Mouse (Mus musculus) stomach, embryonic 16.5 days (tissue): ENCODE measurements at regions not wholly inside any gene's neighbourhood (a gene's known extent, or its start where the extent isn't known, plus 50 kb on each side); places are given as distances from the start of the nearest gene placed in this dataset.
A peak's percentile ranks its signal among the peaks of the same experiment; 100 is the strongest.

Source experiments
- ATAC-seq: fragments of 200-750 bp; cut with Nextera tagmentation; 2 replicates; pipeline ENCODE4 v1.8.0; 2017; ENCODE audit warnings: moderate number of reproducible peaks, moderate TSS enrichment; ENCODE audit not compliant: insufficient read depth, low FRiP score
- H3K27ac ChIP-seq: fragments of 300-500 bp; sonication (generic); 2 replicates; pipeline ENCODE4 v1.5.1; 2014; ENCODE audit warnings: low read length
- H3K27me3 ChIP-seq: fragments of 300-500 bp; sonication (generic); 2 replicates; pipeline ENCODE4 v1.6.1; 2014; ENCODE audit warnings: low read length, control low read depth, mixed read lengths; ENCODE audit not compliant: control insufficient read depth, insufficient read depth
- H3K36me3 ChIP-seq: fragments of 300-500 bp; sonication (generic); 2 replicates; pipeline ENCODE4 v1.6.1; 2014; ENCODE audit warnings: low read length; ENCODE audit not compliant: control insufficient read depth, insufficient read depth
- H3K4me1 ChIP-seq: fragments of 300-500 bp; sonication (generic); 2 replicates; pipeline ENCODE4 v1.6.1; 2014; ENCODE audit warnings: low read length, control low read depth, mixed read lengths; ENCODE audit not compliant: control insufficient read depth, insufficient read depth
- H3K4me2 ChIP-seq: fragments of 300-500 bp; sonication (generic); 2 replicates; pipeline ENCODE4 v1.6.1; 2014; ENCODE audit warnings: low read depth, low read length, mixed read lengths
- H3K4me3 ChIP-seq: fragments of 300-500 bp; sonication (generic); replicated peaks from 2 replicates; pipeline ENCODE4 v1.5.1; 2014; ENCODE audit warnings: mild to moderate bottlenecking, low read length
- H3K9ac ChIP-seq: fragments of 300-500 bp; sonication (generic); 2 replicates; pipeline ENCODE4 v1.6.1; 2014; ENCODE audit warnings: low read length
- H3K9me3 ChIP-seq: fragments of 300-500 bp; sonication (generic); replicated peaks from 2 replicates; pipeline ENCODE4 v1.6.1; 2016; ENCODE audit warnings: low read length, control low read depth; ENCODE audit not compliant: control insufficient read depth
- WGBS: fragments of 180-500 bp; shearing (Covaris S2); extraction: QIAGEN DNeasy Blood & Tissue Kit; methylation state at CpG from one replicate; pipeline ENCODE4 v1.1.7; 2014; 5-methylcytosine and 5-hydroxymethylcytosine counted together

- H3K27ac ChIP-seq = no peak overlapping the region
- no peaks in the 10 kb centered on the region for H3K36me3 ChIP-seq
- H3K4me3 ChIP-seq = no peak overlapping the region
- WGBS = 78% methylated on average over 6 of the region's 6 CpGs
- H3K4me1 ChIP-seq = no peaks in the 10 kb centered on the region
- H3K9ac ChIP-seq = no peak overlapping the region
- no peak for ATAC-seq
- no peak overlapping the region for H3K4me2 ChIP-seq
- no peaks in the 10 kb centered on the region for H3K9me3 ChIP-seq
- H3K27me3 ChIP-seq = no peaks in the 10 kb centered on the region
Measured at GRCm38 (mm10) chr8:10827560-10827959, 180.7 kb downstream of the Irs2 start.

- Histone ChIP-seq H3K4me3 (no peak overlapping the region), H3K4me1 (no peaks in the 10 kb centered on the region), H3K27me3 (no peaks in the 10 kb centered on the region), H3K27ac (no peak overlapping the region), H3K9me3 (no peaks in the 10 kb centered on the region), H3K9ac (no peak overlapping the region), H3K4me2 (no peak overlapping the region), H3K36me3 (no peaks in the 10 kb centered on the region)
- 55% methylated on average over 4 of the region's 4 CpGs for WGBS
- ATAC-seq = no peak
Measured at GRCm38 (mm10) chr8:10825981-10826380, 182.3 kb downstream of the Irs2 start.

GRCm38 (mm10) chr8:10825192-10825926 lies 182.9 kb downstream of the Irs2 start:
- 64% methylated on average over 10 of the region's 10 CpGs for WGBS
- Histone ChIP-seq H3K27ac (no peak overlapping the region), H3K36me3 (no peaks in the 10 kb centered on the region), H3K9ac (no peak overlapping the region), H3K4me1 (no peaks in the 10 kb centered on the region), H3K4me3 (no peak overlapping the region), H3K4me2 (no peak overlapping the region), H3K9me3 (no peaks in the 10 kb centered on the region), H3K27me3 (no peaks in the 10 kb centered on the region)
- ATAC-seq = no peak

GRCm38 (mm10) chr8:10821901-10822300 lies 186.4 kb downstream of the Irs2 start:
- Histone ChIP-seq H3K27ac (no peak overlapping the region), H3K9me3 (no peaks in the 10 kb centered on the region), H3K4me1 (no peaks in the 10 kb centered on the region), H3K27me3 (no peaks in the 10 kb centered on the region), H3K36me3 (no peaks in the 10 kb centered on the region), H3K9ac (no peak overlapping the region), H3K4me3 (no peak overlapping the region), H3K4me2 (no peak overlapping the region)
- no peak for ATAC-seq
- WGBS = 75% methylated on average over 2 of the region's 2 CpGs

- Histone ChIP-seq H3K4me1 (no peaks in the 10 kb centered on the region), H3K9me3 (no peaks in the 10 kb centered on the region), H3K27ac (no peak overlapping the region), H3K4me3 (no peak overlapping the region), H3K9ac (no peak overlapping the region), H3K36me3 (no peaks in the 10 kb centered on the region), H3K4me2 (no peak overlapping the region), H3K27me3 (no peaks in the 10 kb centered on the region)
- WGBS = 84% methylated on average over 7 of the region's 7 CpGs
- no peak for ATAC-seq
Measured at GRCm38 (mm10) chr8:10814499-10814898, 193.8 kb downstream of the Irs2 start.

GRCm38 (mm10) chr8:10812060-10812670 lies 196.1 kb downstream of the Irs2 start:
- no peak overlapping the region for H3K27ac ChIP-seq
- H3K9ac ChIP-seq = no peak overlapping the region
- no peaks in the 10 kb centered on the region for H3K27me3 ChIP-seq
- no peak; the same call in 1 of the 2 replicates for ATAC-seq
- H3K36me3 ChIP-seq = no peaks in the 10 kb centered on the region
- H3K9me3 ChIP-seq = no peaks in the 10 kb centered on the region
- WGBS = 68% methylated on average over 10 of the region's 10 CpGs
- H3K4me2 ChIP-seq = no peak overlapping the region
- no peaks in the 10 kb centered on the region for H3K4me1 ChIP-seq
- H3K4me3 ChIP-seq = no peak overlapping the region

GRCm38 (mm10) chr8:10807040-10807439 lies 201.2 kb downstream of the Irs2 start:
- ATAC-seq = no peak
- H3K27me3 ChIP-seq = no peaks in the 10 kb centered on the region

GRCm38 (mm10) chr8:10805405-10806151 lies 202.7 kb downstream of the Irs2 start:
- ATAC-seq = no peak
- no peaks in the 10 kb centered on the region for H3K4me1 ChIP-seq
- no peak overlapping the region for H3K4me3 ChIP-seq
- H3K27ac ChIP-seq = no peak overlapping the region
- no peaks in the 10 kb centered on the region for H3K9me3 ChIP-seq
- H3K36me3 ChIP-seq = no peaks in the 10 kb centered on the region
- H3K9ac ChIP-seq = peak overlapping the region; percentile 16; the same call in 1 of the 2 replicates
- 13% methylated on average over 23 of the region's 25 CpGs for WGBS
- peak overlapping the region; percentile 9; the same call in 1 of the 2 replicates for H3K4me2 ChIP-seq
- H3K27me3 ChIP-seq = no peaks in the 10 kb centered on the region

More at GRCm38 (mm10) chr8:10807040-10807439, 201.2 kb downstream of the Irs2 start:
- Histone ChIP-seq H3K36me3 (no peaks in the 10 kb centered on the region), H3K4me3 (no peak overlapping the region), H3K9me3 (no peaks in the 10 kb centered on the region), H3K9ac (no peak overlapping the region), H3K4me2 (no peak overlapping the region), H3K27ac (no peak overlapping the region), H3K4me1 (no peaks in the 10 kb centered on the region)
- 86% methylated on average over 5 of the region's 5 CpGs for WGBS

GRCm38 (mm10) chr8:10804974-10805373 lies 203.3 kb downstream of the Irs2 start:
- Histone ChIP-seq H3K9me3 (no peaks in the 10 kb centered on the region), H3K4me2 (no peak overlapping the region), H3K4me3 (no peak overlapping the region), H3K4me1 (no peaks in the 10 kb centered on the region), H3K27me3 (no peaks in the 10 kb centered on the region), H3K27ac (no peak overlapping the region), H3K36me3 (no peaks in the 10 kb centered on the region), H3K9ac (no peak overlapping the region)
- WGBS = 68% methylated on average over 3 of the region's 3 CpGs
- no peak for ATAC-seq
